In genomic region chrX:73716109-73716661, GRCm38 (mm10) we compare ENCODE assay signal across 8 mouse cellular contexts. TPM values are rescaled to one million over a fixed set of nuclear protein-coding genes. Genes with fewer than 3 reads are reported as not detected.
DNase-seq lines count a peak whose midpoint lies in the region; ATAC-seq lines count a peak whose summit lies in the region.

Gene Bcap31 (minus strand): TSS chrX:73716175.
Gene Abcd1 (plus strand): TSS chrX:73716597.

- peak within 1 kb of the TSS; percentile 51 for H3K27ac ChIP-seq in forebrain, embryonic 11.5 days (ENCODE audit: low read depth, low read length)
- H3K27ac ChIP-seq in heart, embryonic 16.5 days (ENCODE audit: low read length), result peak within 1 kb of the TSS; percentile 87
- H3K27ac ChIP-seq in liver, embryonic 15.5 days (replicated peaks), result peak within 1 kb of the TSS; percentile 94
- peak within 1 kb of the TSS; percentile 15; the same call in 1 of the 2 replicates for H3K27ac ChIP-seq in neural tube, embryonic 12.5 days

- peak; percentile 93 for ATAC-seq in forebrain, embryonic 11.5 days (replicated peaks; ENCODE audit: low FRiP score)
- peak; percentile 91 for ATAC-seq in heart, embryonic 16.5 days (replicated peaks; ENCODE audit: extremely low read depth, insufficient read depth, low FRiP score)
- peak; percentile 90 for ATAC-seq in liver, embryonic 15.5 days (ENCODE audit: insufficient read depth)
- ATAC-seq in neural tube, embryonic 12.5 days (ENCODE audit: low FRiP score, low read depth), result peak; percentile 92

- peaks cover 2% of the 10 kb centered on the region; the same call in 1 of the 2 replicates for H3K4me1 ChIP-seq in forebrain, embryonic 11.5 days (replicated peaks; ENCODE audit: control insufficient read depth, insufficient read depth, low read length)
- peaks cover 29% of the 10 kb centered on the region for H3K4me1 ChIP-seq in heart, embryonic 16.5 days (ENCODE audit: control insufficient read depth, insufficient read depth, low read length)
- peaks cover 44% of the 10 kb centered on the region for H3K4me1 ChIP-seq in liver, embryonic 15.5 days (replicated peaks)
- peaks cover 13% of the 10 kb centered on the region for H3K4me1 ChIP-seq in neural tube, embryonic 12.5 days

- WGBS in forebrain, embryonic 11.5 days, result 10% methylated on average over 37 of the region's 45 CpGs
- 6% methylated on average over 42 of the region's 45 CpGs for WGBS in heart, embryonic 16.5 days
- WGBS in liver, embryonic 15.5 days (ENCODE audit: insufficient replicate concordance), result 19% methylated on average over 45 of the region's 45 CpGs
- 19% methylated on average over 43 of the region's 45 CpGs for WGBS in neural tube, embryonic 12.5 days

- no peaks in the 10 kb centered on the region for H3K36me3 ChIP-seq in forebrain, embryonic 11.5 days (ENCODE audit: control insufficient read depth, insufficient read depth, low read length)
- peaks cover 7% of the 10 kb centered on the region; the same call in 1 of the 2 replicates for H3K36me3 ChIP-seq in heart, embryonic 16.5 days (ENCODE audit: control insufficient read depth, insufficient read depth)
- peaks cover 7% of the 10 kb centered on the region; the same call in 1 of the 2 replicates for H3K36me3 ChIP-seq in liver, embryonic 15.5 days (replicated peaks)
- H3K36me3 ChIP-seq in neural tube, embryonic 12.5 days, result 0 out of 2 replicates have a peak, but pooled peaks cover under 1% of the 10 kb centered on the region

- H3K4me2 ChIP-seq in forebrain, embryonic 11.5 days (ENCODE audit: low read depth, low read length, severe bottlenecking), result peak within 1 kb of the TSS; percentile 57
- H3K4me2 ChIP-seq in heart, embryonic 16.5 days (ENCODE audit: low read depth, low read length), result peak within 1 kb of the TSS; percentile 76
- H3K4me2 ChIP-seq in liver, embryonic 15.5 days, result peak within 1 kb of the TSS; percentile 78
- peak within 1 kb of the TSS; percentile 66 for H3K4me2 ChIP-seq in neural tube, embryonic 12.5 days (replicated peaks)

- H3K4me3 ChIP-seq in forebrain, embryonic 11.5 days (ENCODE audit: low read depth, low read length), result peak within 1 kb of the TSS; percentile 46
- H3K4me3 ChIP-seq in heart, embryonic 16.5 days (ENCODE audit: low read length), result peak within 1 kb of the TSS; percentile 65
- H3K4me3 ChIP-seq in liver, embryonic 15.5 days (replicated peaks), result peak within 1 kb of the TSS; percentile 67
- peak within 1 kb of the TSS; percentile 46 for H3K4me3 ChIP-seq in neural tube, embryonic 12.5 days

- no peaks in the 10 kb centered on the region for H3K9me3 ChIP-seq in forebrain, embryonic 11.5 days (ENCODE audit: control insufficient read depth, low read length)
- H3K9me3 ChIP-seq in heart, embryonic 16.5 days (replicated peaks; ENCODE audit: control insufficient read depth, low read length), result no peaks in the 10 kb centered on the region
- no peaks in the 10 kb centered on the region for H3K9me3 ChIP-seq in liver, embryonic 15.5 days (replicated peaks)
- H3K9me3 ChIP-seq in neural tube, embryonic 12.5 days, result no peaks in the 10 kb centered on the region

- no peaks in the 10 kb centered on the region; the same call in 1 of the 2 replicates for H3K27me3 ChIP-seq in forebrain, embryonic 11.5 days (ENCODE audit: control insufficient read depth, insufficient read depth, low read length)
- H3K27me3 ChIP-seq in heart, embryonic 16.5 days (ENCODE audit: control insufficient read depth, insufficient read depth, low read length), result no peaks in the 10 kb centered on the region
- H3K27me3 ChIP-seq in liver, embryonic 15.5 days, result no peaks in the 10 kb centered on the region
- H3K27me3 ChIP-seq in neural tube, embryonic 12.5 days (replicated peaks), result no peaks in the 10 kb centered on the region

- H3K9ac ChIP-seq in forebrain, embryonic 11.5 days (ENCODE audit: low read length), result peak within 1 kb of the TSS; percentile 59
- peak within 1 kb of the TSS; percentile 77 for H3K9ac ChIP-seq in heart, embryonic 16.5 days (ENCODE audit: low read length)
- H3K9ac ChIP-seq in liver, embryonic 15.5 days, result peak within 1 kb of the TSS; percentile 66
- peak within 1 kb of the TSS; percentile 48 for H3K9ac ChIP-seq in neural tube, embryonic 12.5 days

- peak; percentile 93 to 94 for DNase-seq in CD8-positive naive resting alpha-beta T cell, adult 2 months (ENCODE audit: low read depth in 2 of 2, low spot score in 2 of 2)
- peak; percentile 92 for DNase-seq in c-Kit-positive CD71-negative TER-119-negative erythroid progenitor cells, embryonic 14.5 days (ENCODE audit: low read depth)
- DNase-seq in forebrain, embryonic 11.5 days (ENCODE audit: low spot score), result peak; percentile 95
- DNase-seq in kidney, postnatal 36 days, result peak; percentile 96 to 97
- peak; percentile 85 for DNase-seq in telencephalon, adult 2 months (ENCODE audit: low read depth, low spot score)

RNA-seq across cellular contexts. Expression of gene Bcap31, which starts in this region (rescaled TPM):
- polyA plus RNA-seq in forebrain, embryonic 11.5 days (2014; fragmentation: Nextera tagmentation; extraction: Ambion mirVana), result 128 and 135 TPM in 2 replicates
- polyA plus RNA-seq in heart, embryonic 16.5 days (2015; fragmentation: Nextera tagmentation; extraction: Ambion mirVana), result 187 and 188 TPM in 2 replicates
- polyA plus RNA-seq in liver, embryonic 15.5 days (2015; fragmentation: Nextera tagmentation; extraction: Ambion mirVana), result 127 and 137 TPM in 2 replicates
- polyA plus RNA-seq in neural tube, embryonic 12.5 days (2016; fragmentation: Nextera tagmentation; extraction: Ambion mirVana), result 124 and 129 TPM in 2 replicates

RNA-seq across cellular contexts. Expression of gene Abcd1, which starts in this region (rescaled TPM):
- 8.9 and 10.7 TPM in 2 replicates for polyA plus RNA-seq in forebrain, embryonic 11.5 days (2014; fragmentation: Nextera tagmentation; extraction: Ambion mirVana)
- polyA plus RNA-seq in heart, embryonic 16.5 days (2015; fragmentation: Nextera tagmentation; extraction: Ambion mirVana), result 18.0 and 19.4 TPM in 2 replicates
- polyA plus RNA-seq in liver, embryonic 15.5 days (2015; fragmentation: Nextera tagmentation; extraction: Ambion mirVana), result 9.5 and 10.0 TPM in 2 replicates
- polyA plus RNA-seq in neural tube, embryonic 12.5 days (2016; fragmentation: Nextera tagmentation; extraction: Ambion mirVana), result 11.5 and 12.0 TPM in 2 replicates

Comparison
In these comparisons a context has a peak if more than half of its experiments do, and no peak if none do; other contexts are left out.
1. Peak in every context shown above with its lines: DNase-seq, ATAC-seq, H3K4me3 ChIP-seq and H3K27ac ChIP-seq.
2. H3K27ac ChIP-seq: peak in every context shown above with its lines; median percentile 94 in liver, embryonic 15.5 days; 87 in heart, embryonic 16.5 days; 51 in forebrain, embryonic 11.5 days; 15 in neural tube, embryonic 12.5 days.